Mouse (Mus musculus): ENCODE measurements around the gene Kmt2e. TPM values are rescaled to one million over a fixed set of nuclear protein-coding genes. Genes with fewer than 3 reads are reported as not detected.
"Not testable (repeated sequence)": the region's sequence is repeated elsewhere in the genome, so short reads cannot be mapped to it uniquely, and the experiment has no call there.

Kmt2e gene
- polyA plus RNA-seq, 1 experiment from 2014 or later = 59.5 TPM

DNA sequence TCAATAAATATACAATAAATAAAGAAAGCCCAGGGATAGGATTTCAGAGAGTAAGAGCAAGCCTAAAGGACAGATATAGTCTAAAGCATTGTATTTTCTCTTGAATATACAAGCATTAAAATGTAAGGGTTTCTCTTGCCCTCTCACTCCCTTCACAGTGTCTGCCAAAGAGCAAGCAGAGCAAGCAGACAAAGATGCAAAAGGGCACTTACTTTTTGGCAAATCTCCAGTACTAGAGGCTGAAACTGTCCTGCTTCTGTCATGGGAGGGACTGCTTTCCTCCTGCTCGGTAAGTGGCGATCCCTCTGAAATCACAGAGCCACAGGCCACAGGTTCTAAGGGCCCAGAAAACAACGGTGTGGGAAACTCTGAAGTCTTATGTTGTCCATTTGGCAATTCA lies 89.7 kb downstream of the Kmt2e start:
- H3K9ac ChIP-seq (ENCODE audit: low read depth, low read length) = no peak overlapping the region
- H3K4me3 ChIP-seq (ENCODE audit: low read depth, low read length) = no peak overlapping the region
- 0 out of 2 replicates have a peak, but pooled peaks cover 3% of the 10 kb centered on the region for H3K36me3 ChIP-seq (ENCODE audit: control insufficient read depth, insufficient read depth, low read length)
- 90% methylated on average over 3 of the region's 3 CpGs for WGBS
- no peak overlapping the region for H3K27ac ChIP-seq (ENCODE audit: low read depth, low read length)
- H3K27me3 ChIP-seq (replicated peaks; ENCODE audit: control insufficient read depth, insufficient read depth, low read length) = no peaks in the 10 kb centered on the region
- H3K4me2 ChIP-seq = no peak overlapping the region
- ATAC-seq (replicated peaks; ENCODE audit: low FRiP score) = no peak
- no peaks in the 10 kb centered on the region for H3K4me1 ChIP-seq (replicated peaks; ENCODE audit: control insufficient read depth, insufficient read depth, low read length)
- no peaks in the 10 kb centered on the region for H3K9me3 ChIP-seq (ENCODE audit: control insufficient read depth, low read length)
- no peak for DNase-seq (ENCODE audit: low spot score)

DNA sequence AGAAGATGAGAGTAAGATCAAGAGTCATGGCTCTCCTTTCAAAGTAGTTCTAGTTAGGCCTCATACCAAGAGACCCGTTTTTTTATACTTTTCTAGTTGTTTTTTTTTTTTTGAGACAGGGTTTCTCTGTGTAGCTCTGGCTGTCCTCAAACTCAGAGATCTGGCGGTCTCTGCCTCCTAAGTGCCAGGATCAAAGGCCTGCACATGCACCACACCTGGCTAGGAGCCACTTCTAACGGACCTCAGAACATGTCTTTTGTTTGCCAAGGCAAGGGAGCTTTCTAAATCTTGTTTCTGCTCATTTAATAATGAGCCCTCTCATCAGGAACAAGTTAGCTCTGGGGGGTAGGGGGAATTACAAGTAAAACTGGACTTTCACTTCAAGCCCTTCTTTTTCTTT lies 90.4 kb downstream of the Kmt2e start:
- ATAC-seq (replicated peaks; ENCODE audit: low FRiP score) (no peak), DNase-seq (ENCODE audit: low spot score) (no peak)
- WGBS = 77% methylated on average over 3 of the region's 3 CpGs
- H3K4me1 ChIP-seq (replicated peaks; ENCODE audit: control insufficient read depth, insufficient read depth, low read length) = no peaks in the 10 kb centered on the region
- H3K27me3 ChIP-seq (replicated peaks; ENCODE audit: control insufficient read depth, insufficient read depth, low read length) = no peaks in the 10 kb centered on the region
- no peak overlapping the region for H3K27ac ChIP-seq (ENCODE audit: low read depth, low read length)
- H3K36me3 ChIP-seq (ENCODE audit: control insufficient read depth, insufficient read depth, low read length) = 0 out of 2 replicates have a peak, but pooled peaks cover 3% of the 10 kb centered on the region
- H3K4me2 ChIP-seq = no peak overlapping the region
- H3K9ac ChIP-seq (ENCODE audit: low read depth, low read length) = no peak overlapping the region
- H3K9me3 ChIP-seq (ENCODE audit: control insufficient read depth, low read length) = no peaks in the 10 kb centered on the region
- no peak overlapping the region for H3K4me3 ChIP-seq (ENCODE audit: low read depth, low read length)

DNA sequence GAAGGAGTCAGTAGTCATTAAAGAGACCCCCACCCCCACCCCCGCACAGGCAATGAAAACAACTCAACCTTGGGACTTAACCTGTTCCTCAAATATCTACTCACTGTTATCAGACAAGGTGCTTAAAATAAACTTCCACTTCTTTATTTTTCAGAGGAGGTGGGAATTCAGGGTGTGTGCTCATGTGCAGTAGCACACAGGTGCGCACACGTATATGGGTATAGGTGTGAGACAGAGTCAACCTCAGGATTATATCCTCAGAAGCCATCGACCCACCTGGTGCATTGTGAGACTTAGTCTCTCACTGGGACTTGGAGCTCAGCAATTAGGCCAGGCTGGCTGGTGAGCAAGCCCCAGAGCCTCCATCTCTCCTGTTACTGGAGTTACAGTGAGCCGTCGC lies 96.9 kb downstream of the Kmt2e start:
- no peaks in the 10 kb centered on the region for H3K27me3 ChIP-seq (replicated peaks; ENCODE audit: control insufficient read depth, insufficient read depth, low read length)
- no peaks in the 10 kb centered on the region for H3K9me3 ChIP-seq (ENCODE audit: control insufficient read depth, low read length)
- no peak overlapping the region for H3K4me3 ChIP-seq (ENCODE audit: low read depth, low read length)
- no peak overlapping the region for H3K4me2 ChIP-seq
- H3K36me3 ChIP-seq (ENCODE audit: control insufficient read depth, insufficient read depth, low read length) = peaks cover 3% of the 10 kb centered on the region; the same call in 1 of the 2 replicates
- ATAC-seq (replicated peaks; ENCODE audit: low FRiP score) (no peak), DNase-seq (ENCODE audit: low spot score) (no peak)
- 92% methylated on average over 6 of the region's 6 CpGs for WGBS
- no peak overlapping the region for H3K9ac ChIP-seq (ENCODE audit: low read depth, low read length)
- H3K4me1 ChIP-seq (replicated peaks; ENCODE audit: control insufficient read depth, insufficient read depth, low read length) = no peaks in the 10 kb centered on the region
- H3K27ac ChIP-seq (ENCODE audit: low read depth, low read length) = no peak overlapping the region

DNA sequence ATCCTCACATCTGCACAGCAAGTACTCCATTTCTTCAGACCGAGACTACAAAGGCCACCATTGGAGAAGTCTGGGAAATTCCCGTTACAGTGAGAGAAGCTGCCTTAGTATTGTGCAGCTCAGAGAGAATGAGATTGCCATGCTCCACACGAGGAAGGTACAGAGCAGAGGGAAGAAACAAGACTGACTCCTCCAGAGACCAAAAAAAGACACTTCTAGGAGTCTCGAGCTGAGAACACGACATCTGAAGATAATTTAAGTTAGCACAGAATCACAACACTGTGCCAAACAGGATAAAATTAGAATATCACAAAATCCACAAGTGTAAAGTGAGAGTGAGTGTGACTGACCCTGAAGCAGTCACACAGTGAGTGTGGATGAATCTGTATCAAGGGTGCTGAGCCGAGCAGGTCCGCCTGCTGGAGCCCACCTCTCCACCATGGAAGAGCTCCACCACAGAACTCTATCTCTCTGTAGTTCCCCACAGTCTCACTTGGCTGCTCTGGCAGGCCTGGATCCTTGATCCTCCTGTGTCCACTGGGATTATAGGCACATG lies 97.4 kb downstream of the Kmt2e start:
- H3K27me3 ChIP-seq (replicated peaks; ENCODE audit: control insufficient read depth, insufficient read depth, low read length) = no peaks in the 10 kb centered on the region
- H3K4me2 ChIP-seq = no peak overlapping the region
- H3K27ac ChIP-seq (ENCODE audit: low read depth, low read length) = no peak overlapping the region
- DNase-seq (ENCODE audit: low spot score) (no peak), ATAC-seq (replicated peaks; ENCODE audit: low FRiP score) (no peak)
- H3K36me3 ChIP-seq (ENCODE audit: control insufficient read depth, insufficient read depth, low read length) = peaks cover 3% of the 10 kb centered on the region; the same call in 1 of the 2 replicates
- no peaks in the 10 kb centered on the region for H3K9me3 ChIP-seq (ENCODE audit: control insufficient read depth, low read length)
- H3K4me3 ChIP-seq (ENCODE audit: low read depth, low read length) = no peak overlapping the region
- H3K4me1 ChIP-seq (replicated peaks; ENCODE audit: control insufficient read depth, insufficient read depth, low read length) = no peaks in the 10 kb centered on the region
- H3K9ac ChIP-seq (ENCODE audit: low read depth, low read length) = no peak overlapping the region
- 88% methylated on average over 7 of the region's 7 CpGs for WGBS

DNA sequence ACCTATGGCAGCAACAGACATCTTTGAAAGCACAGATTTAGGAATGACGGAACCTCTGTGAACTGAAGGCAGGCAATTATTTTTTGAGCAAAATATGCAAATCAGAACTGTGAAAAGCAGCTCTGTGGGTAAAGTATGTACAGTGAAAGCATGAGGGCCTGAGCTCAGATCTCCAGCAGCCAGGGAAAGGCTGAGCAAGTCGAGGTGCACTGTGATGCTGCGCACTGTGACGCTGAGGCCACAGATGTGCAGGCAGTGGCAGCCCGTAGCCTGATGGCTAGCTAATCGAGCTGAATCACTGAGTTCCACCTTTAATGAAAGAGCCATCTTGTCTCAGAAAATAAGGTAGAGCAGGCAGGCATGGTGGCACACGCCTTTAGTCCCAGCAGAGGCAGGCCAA lies 101.5 kb downstream of the Kmt2e start:
- Histone ChIP-seq H3K27ac (ENCODE audit: low read depth, low read length) (no peak overlapping the region), H3K9me3 (ENCODE audit: control insufficient read depth, low read length) (no peaks in the 10 kb centered on the region), H3K9ac (ENCODE audit: low read depth, low read length) (no peak overlapping the region), H3K4me1 (replicated peaks; ENCODE audit: control insufficient read depth, insufficient read depth, low read length) (no peaks in the 10 kb centered on the region), H3K27me3 (replicated peaks; ENCODE audit: control insufficient read depth, insufficient read depth, low read length) (no peaks in the 10 kb centered on the region), H3K4me2 (no peak overlapping the region), H3K36me3 (ENCODE audit: control insufficient read depth, insufficient read depth, low read length) (peaks cover 5% of the 10 kb centered on the region), H3K4me3 (ENCODE audit: low read depth, low read length) (no peak overlapping the region)
- 88% methylated on average over 7 of the region's 7 CpGs for WGBS
- no peak for DNase-seq (ENCODE audit: low spot score)
- ATAC-seq (replicated peaks; ENCODE audit: low FRiP score) = no peak

DNA sequence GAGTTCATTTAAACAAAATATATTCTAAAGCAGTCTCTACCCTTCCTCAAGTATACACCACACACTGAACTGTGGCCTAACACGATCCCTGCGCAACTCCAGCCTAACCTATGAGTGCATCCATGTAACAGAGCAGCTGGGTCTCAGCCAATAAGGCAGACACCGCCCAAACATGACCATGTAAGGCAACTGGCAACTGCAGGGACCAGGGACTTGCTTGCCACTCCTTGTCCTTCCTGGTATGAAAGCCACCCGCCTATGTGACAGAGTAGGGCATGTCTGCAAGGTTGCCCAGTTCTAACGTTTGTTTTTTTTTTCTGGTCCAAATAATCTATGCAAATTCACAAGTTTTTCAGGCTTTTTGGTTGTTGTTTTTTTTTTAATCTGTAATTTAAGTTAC lies 117.4 kb downstream of the Kmt2e start:
- Histone ChIP-seq H3K9ac (ENCODE audit: low read depth, low read length) (no peak overlapping the region), H3K27me3 (replicated peaks; ENCODE audit: control insufficient read depth, insufficient read depth, low read length) (no peaks in the 10 kb centered on the region), H3K4me3 (ENCODE audit: low read depth, low read length) (no peak overlapping the region), H3K4me1 (replicated peaks; ENCODE audit: control insufficient read depth, insufficient read depth, low read length) (no peaks in the 10 kb centered on the region), H3K9me3 (ENCODE audit: control insufficient read depth, low read length) (no peaks in the 10 kb centered on the region), H3K36me3 (ENCODE audit: control insufficient read depth, insufficient read depth, low read length) (no peaks in the 10 kb centered on the region), H3K27ac (ENCODE audit: low read depth, low read length) (no peak overlapping the region), H3K4me2 (no peak overlapping the region)
- WGBS = 76% methylated on average over 5 of the region's 5 CpGs
- DNase-seq (ENCODE audit: low spot score) = no peak
- no peak for ATAC-seq (replicated peaks; ENCODE audit: low FRiP score)

DNA sequence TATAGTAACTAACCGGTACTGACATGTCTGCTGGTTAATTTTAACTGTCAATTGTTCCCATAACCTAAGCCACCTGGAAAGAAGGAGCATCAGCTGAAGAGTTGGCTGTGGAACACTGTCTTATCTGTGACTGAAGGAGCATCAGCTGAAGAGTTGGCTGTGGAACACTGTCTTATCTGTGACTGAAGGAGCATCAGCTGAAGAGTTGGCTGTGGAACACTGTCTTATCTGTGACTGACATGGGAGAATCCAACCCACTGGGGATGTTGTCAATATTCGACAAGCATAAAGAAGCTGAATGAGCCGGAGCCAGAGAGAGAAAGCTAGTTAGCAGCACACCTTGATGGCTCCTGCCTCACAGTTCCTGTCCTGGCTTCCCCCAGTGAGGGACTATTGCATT lies 119.1 kb downstream of the Kmt2e start:
- not testable (repeated sequence) for H3K4me3 ChIP-seq (ENCODE audit: low read depth, low read length); H3K4me2 ChIP-seq; H3K4me1 ChIP-seq (replicated peaks; ENCODE audit: control insufficient read depth, insufficient read depth, low read length); DNase-seq (ENCODE audit: low spot score); H3K9ac ChIP-seq (ENCODE audit: low read depth, low read length); H3K27ac ChIP-seq (ENCODE audit: low read depth, low read length); H3K9me3 ChIP-seq (ENCODE audit: control insufficient read depth, low read length); H3K27me3 ChIP-seq (replicated peaks; ENCODE audit: control insufficient read depth, insufficient read depth, low read length); H3K36me3 ChIP-seq (ENCODE audit: control insufficient read depth, insufficient read depth, low read length)
- peak; percentile 53; the same call in 1 of the 2 replicates for ATAC-seq (replicated peaks; ENCODE audit: low FRiP score)
- WGBS = 61% methylated on average over 3 of the region's 3 CpGs

All from liver, embryonic 11.5 days (tissue).